Mouse (Mus musculus) left cerebral cortex, postnatal 25 days (tissue): ENCODE measurements around the gene Nrxn2. TPM values are rescaled to one million over a fixed set of nuclear protein-coding genes. Genes with fewer than 3 reads are reported as not detected.

ENCODE experiments used
- microRNA-seq, 2 experiments: library from miRNA; unstranded; fragments of <30 nt; microRNA quantifications; one replicate each; pipeline ENCODE4 v1.2.0; 2022
- total RNA-seq, 2 experiments: library from RNA; stranded (reverse); gene quantifications; 2 replicates each; pipeline ENCODE4 v1.2.3; 2021

The Nrxn2 gene
- total RNA-seq, 2 experiments from 2014 or later, result 627 to 654 TPM

Small RNA genes within 50 kb of the gene (microRNA-seq; reads per million reads assigned to microRNA genes)
- gene Gm26460, result 0 reads per million in 2 experiments

Other genes with a start within 250 kb of the Nrxn2 start
- under 1 TPM in 1 of 2 experiments, not detected in 1; 0.53 TPM for gene Majin, start 234.3 kb upstream of the Nrxn2 start, total RNA-seq
- gene Gpha2, start 192.4 kb upstream of the Nrxn2 start, total RNA-seq, result not detected
- 100 to 1,000 TPM; 153 to 165 TPM for gene Ppp2r5b, start 182.9 kb upstream of the Nrxn2 start, total RNA-seq
- 10 to 100 TPM; 33.1 to 35.6 TPM for gene Atg2a, start 177.1 kb upstream of the Nrxn2 start, total RNA-seq
- 10 to 100 TPM; 35.9 to 40.3 TPM for gene Ehd1, start 142.0 kb upstream of the Nrxn2 start, total RNA-seq
- gene Cdc42bpg, start 112.3 kb upstream of the Nrxn2 start, total RNA-seq, result 1 to 10 TPM; 2.7 to 2.9 TPM
- 10 to 100 TPM; 69.7 to 70.0 TPM for gene Men1, start 83.8 kb upstream of the Nrxn2 start, total RNA-seq
- 10 to 100 TPM; 83.3 to 92.3 TPM for gene Map4k2, start 77.6 kb upstream of the Nrxn2 start, total RNA-seq
- 100 to 1,000 TPM; 180 to 195 TPM for gene Sf1, start 55.0 kb upstream of the Nrxn2 start, total RNA-seq
- gene Pygm, start 34.3 kb upstream of the Nrxn2 start, total RNA-seq, result 10 to 100 TPM; 26.8 to 35.5 TPM
- 10 to 100 TPM; 49.8 to 86.4 TPM for gene Rasgrp2, start 19.4 kb upstream of the Nrxn2 start, total RNA-seq
- under 1 TPM; 0.18 to 0.21 TPM for gene Slc22a12, start 124.3 kb downstream of the Nrxn2 start, total RNA-seq